Mouse (Mus musculus) MEL (cell line): ENCODE measurements around the gene Zfp810. TPM values are rescaled to one million over a fixed set of nuclear protein-coding genes. Genes with fewer than 3 reads are reported as not detected.

ENCODE experiments used
- DNase-seq: peaks from one replicate; pipeline ENCODE4 v3.0.0; 2011; ENCODE audit warnings: low read depth, low spot score
- H3K27ac ChIP-seq: 2 replicates; pipeline ENCODE4 v1.5.1; 2012; ENCODE audit warnings: low read depth, mild to moderate bottlenecking, control low read depth, low read length, moderate library complexity; ENCODE audit not compliant: control insufficient read depth
- H3K27me3 ChIP-seq, 2 experiments: fragments of 150-350 bp in 1 of 2; sonication (generic) in 1 of 2; 2 replicates each; pipeline ENCODE4 v1.6.1; 2012; ENCODE audit warnings: low read length in 2 of 2, mild to moderate bottlenecking in 2 of 2, improper control_type of control experiment in 1 of 2, moderate library complexity in 1 of 2; ENCODE audit not compliant: insufficient read depth in 2 of 2, control insufficient read depth in 1 of 2
- H3K36me3 ChIP-seq, 2 experiments: 2 replicates each; pipeline ENCODE4 v1.6.1; 2012 to 2014; ENCODE audit warnings: low read length in 2 of 2, improper control_type of control experiment in 1 of 2, inconsistent platforms in 1 of 2, mild to moderate bottlenecking in 1 of 2; ENCODE audit not compliant: insufficient read depth in 2 of 2, control insufficient read depth in 1 of 2
- H3K4me1 ChIP-seq, 2 experiments: fragments of 150-350 bp in 1 of 2; sonication (generic) in 1 of 2; 2 replicates each; pipeline ENCODE4 v1.6.1; 2012; ENCODE audit warnings: low read length in 2 of 2, improper control_type of control experiment in 1 of 2, mild to moderate bottlenecking in 1 of 2; ENCODE audit not compliant: insufficient read depth in 2 of 2, control insufficient read depth in 1 of 2
- H3K4me3 ChIP-seq, 2 experiments: fragments of 150-350 bp in 1 of 2; sonication (generic) in 1 of 2; 2 replicates each; pipeline ENCODE4 v1.5.1; 2012; ENCODE audit warnings: low read depth in 2 of 2, low read length in 2 of 2, mild to moderate bottlenecking in 2 of 2, moderate library complexity in 2 of 2, control low read depth in 1 of 2, improper control_type of control experiment in 1 of 2; ENCODE audit not compliant: control insufficient read depth in 1 of 2, insufficient read depth in 1 of 2
- H3K79me2 ChIP-seq: 2 replicates; pipeline ENCODE4 v1.6.1; 2012; ENCODE audit warnings: mild to moderate bottlenecking, low read length, moderate library complexity; ENCODE audit not compliant: control insufficient read depth, poor library complexity, insufficient read depth
- H3K9ac ChIP-seq: 2 replicates; pipeline ENCODE4 v1.6.1; 2012; ENCODE audit warnings: low read depth, mild to moderate bottlenecking, control low read depth, low read length, moderate library complexity; ENCODE audit not compliant: control insufficient read depth, poor library complexity, severe bottlenecking
- H3K9me3 ChIP-seq: fragments of 150-350 bp; sonication (generic); replicated peaks from 2 replicates; pipeline ENCODE4 v1.6.1; 2012; ENCODE audit warnings: mild to moderate bottlenecking, low read length, improper control_type of control experiment, moderate library complexity; ENCODE audit not compliant: insufficient read depth
- BHLHE40 ChIP-seq: IDR thresholded peaks from 2 replicates; pipeline ENCODE4 v1.6.1; 2012; ENCODE audit warnings: low read depth, mild to moderate bottlenecking, inconsistent platforms, low read length, improper control_type of control experiment, borderline replicate concordance
- CHD1 ChIP-seq: IDR thresholded peaks from 2 replicates; pipeline ENCODE4 v1.6.1; 2012; ENCODE audit warnings: low read depth, mild to moderate bottlenecking, inconsistent platforms, low read length, improper control_type of control experiment
- CHD2 ChIP-seq: IDR thresholded peaks from 2 replicates; pipeline ENCODE4 v1.6.1; 2011; ENCODE audit warnings: low read length, improper control_type of control experiment
- CTCF ChIP-seq, 3 experiments: IDR thresholded peaks in 2 of 3; conservative IDR thresholded peaks in 1 of 3; 2 replicates each; pipeline ENCODE4 v1.5.1; 2011 to 2012; ENCODE audit warnings: low read length in 3 of 3, low read depth in 2 of 3, mild to moderate bottlenecking in 2 of 3, improper control_type of control experiment in 1 of 3, inconsistent platforms in 1 of 3, mixed read lengths in 1 of 3, moderate library complexity in 1 of 3; ENCODE audit not compliant: control insufficient read depth in 1 of 3, insufficient read depth in 1 of 3, poor library complexity in 1 of 3, severe bottlenecking in 1 of 3
- E2F4 ChIP-seq: IDR thresholded peaks from 2 replicates; pipeline ENCODE4 v1.6.1; 2011; ENCODE audit warnings: low read depth, low read length, improper control_type of control experiment, borderline replicate concordance
- ELF1 ChIP-seq: IDR thresholded peaks from 2 replicates; pipeline ENCODE4 v1.6.1; 2014; ENCODE audit warnings: low read depth, mild to moderate bottlenecking, inconsistent platforms, low read length, improper control_type of control experiment, moderate library complexity
- EP300 ChIP-seq, 2 experiments: IDR thresholded peaks; 2 replicates each; pipeline ENCODE4 v1.6.1; 2011; ENCODE audit warnings: improper control_type of control experiment in 2 of 2, low read length in 2 of 2, low read depth in 1 of 2, mild to moderate bottlenecking in 1 of 2
- ETS1 ChIP-seq: IDR thresholded peaks from 2 replicates; pipeline ENCODE4 v1.6.1; 2012; ENCODE audit warnings: low read depth, mild to moderate bottlenecking, inconsistent platforms, low read length, improper control_type of control experiment, moderate library complexity
- GABPA ChIP-seq: IDR thresholded peaks from 2 replicates; pipeline ENCODE4 v1.6.1; 2012; ENCODE audit warnings: low read depth, mild to moderate bottlenecking, inconsistent platforms, low read length, improper control_type of control experiment, moderate library complexity
- GATA1 ChIP-seq: IDR thresholded peaks from 2 replicates; pipeline ENCODE4 v1.6.1; 2011; ENCODE audit warnings: low read depth, low read length, improper control_type of control experiment
- HCFC1 ChIP-seq: IDR thresholded peaks from 2 replicates; pipeline ENCODE4 v1.6.1; 2012; ENCODE audit warnings: low read depth, mild to moderate bottlenecking, inconsistent platforms, low read length, improper control_type of control experiment, moderate library complexity
- JUND ChIP-seq: IDR thresholded peaks from 2 replicates; pipeline ENCODE4 v1.6.1; 2011; ENCODE audit warnings: low read depth, mild to moderate bottlenecking, improper control_type of control experiment, low read length
- KAT2A ChIP-seq: conservative IDR thresholded peaks from 2 replicates; pipeline ENCODE4 v1.6.1; 2012; ENCODE audit warnings: low read depth, low read length, improper control_type of control experiment, inconsistent platforms
- MAFK ChIP-seq: IDR thresholded peaks from 2 replicates; pipeline ENCODE4 v1.6.1; 2011; ENCODE audit warnings: low read depth, mild to moderate bottlenecking, low read length, improper control_type of control experiment, borderline replicate concordance
- MAX ChIP-seq: IDR thresholded peaks from 2 replicates; pipeline ENCODE4 v1.6.1; 2011; ENCODE audit warnings: low read length, improper control_type of control experiment
- MAZ ChIP-seq: IDR thresholded peaks from 2 replicates; pipeline ENCODE4 v1.6.1; 2012; ENCODE audit warnings: low read depth, mild to moderate bottlenecking, inconsistent platforms, low read length, improper control_type of control experiment
- MEF2A ChIP-seq: IDR thresholded peaks from 2 replicates; pipeline ENCODE4 v1.6.1; 2014; ENCODE audit warnings: low read depth, mild to moderate bottlenecking, inconsistent platforms, low read length, improper control_type of control experiment; ENCODE audit not compliant: poor library complexity, insufficient replicate concordance, severe bottlenecking; ENCODE audit errors: extremely low read depth
- MXI1 ChIP-seq: IDR thresholded peaks from 2 replicates; pipeline ENCODE4 v1.6.1; 2011; ENCODE audit warnings: mild to moderate bottlenecking, low read depth, low read length, improper control_type of control experiment
- MYB ChIP-seq: IDR thresholded peaks from 2 replicates; pipeline ENCODE4 v1.6.1; 2011; ENCODE audit warnings: mild to moderate bottlenecking, low read depth, low read length, improper control_type of control experiment
- MYC ChIP-seq: IDR thresholded peaks from 2 replicates; pipeline ENCODE4 v1.6.1; 2011; ENCODE audit warnings: low read depth, mild to moderate bottlenecking, low read length, improper control_type of control experiment, moderate library complexity
- NELFE ChIP-seq: IDR thresholded peaks from 2 replicates; pipeline ENCODE4 v1.6.1; 2011; ENCODE audit warnings: low read depth, low read length, improper control_type of control experiment
- NRF1 ChIP-seq: IDR thresholded peaks from 2 replicates; pipeline ENCODE4 v1.6.1; 2014; ENCODE audit warnings: low read depth, mild to moderate bottlenecking, inconsistent platforms, low read length, improper control_type of control experiment, moderate library complexity; ENCODE audit not compliant: poor library complexity, insufficient read depth, severe bottlenecking
- POLR2A ChIP-seq, 2 experiments: IDR thresholded peaks; 2 replicates each; pipeline ENCODE4 v1.6.1; 2011 to 2012; ENCODE audit warnings: low read length in 2 of 2, mild to moderate bottlenecking in 2 of 2, control low read depth in 1 of 2, improper control_type of control experiment in 1 of 2, low read depth in 1 of 2, moderate library complexity in 1 of 2; ENCODE audit not compliant: control insufficient read depth in 1 of 2, insufficient read depth in 1 of 2, poor library complexity in 1 of 2
- POLR2AphosphoS2 ChIP-seq: IDR thresholded peaks from 2 replicates; pipeline ENCODE4 v1.6.1; 2011; ENCODE audit warnings: low read length, improper control_type of control experiment
- POLR2AphosphoS5 ChIP-seq: IDR thresholded peaks from 2 replicates; pipeline ENCODE4 v1.6.1; 2012; ENCODE audit warnings: low read depth, borderline replicate concordance, mild to moderate bottlenecking, inconsistent platforms, low read length, moderate library complexity, mixed read lengths
- RAD21 ChIP-seq: IDR thresholded peaks from 2 replicates; pipeline ENCODE4 v1.6.1; 2011; ENCODE audit warnings: mild to moderate bottlenecking, low read depth, low read length, improper control_type of control experiment
- RCOR1 ChIP-seq: IDR thresholded peaks from 2 replicates; pipeline ENCODE4 v1.6.1; 2012; ENCODE audit warnings: low read depth, mild to moderate bottlenecking, inconsistent platforms, low read length, improper control_type of control experiment
- SMC3 ChIP-seq: IDR thresholded peaks from 2 replicates; pipeline ENCODE4 v1.6.1; 2011; ENCODE audit warnings: low read depth, low read length, improper control_type of control experiment
- TAL1 ChIP-seq: IDR thresholded peaks from 2 replicates; pipeline ENCODE4 v1.6.1; 2012; ENCODE audit warnings: mild to moderate bottlenecking, inconsistent platforms, low read length, moderate library complexity, mixed read lengths
- TBP ChIP-seq: IDR thresholded peaks from 2 replicates; pipeline ENCODE4 v1.8.0; 2011; ENCODE audit warnings: low read depth, low read length, improper control_type of control experiment
- TCF12 ChIP-seq: IDR thresholded peaks from 2 replicates; pipeline ENCODE4 v1.6.1; 2014; ENCODE audit warnings: low read depth, mild to moderate bottlenecking, inconsistent platforms, low read length, improper control_type of control experiment, moderate library complexity
- UBTF ChIP-seq: IDR thresholded peaks from 2 replicates; pipeline ENCODE4 v1.6.1; 2012; ENCODE audit warnings: low read depth, mild to moderate bottlenecking, inconsistent platforms, low read length, improper control_type of control experiment, moderate library complexity, borderline replicate concordance; ENCODE audit not compliant: insufficient read depth
- USF1 ChIP-seq: IDR thresholded peaks from 2 replicates; pipeline ENCODE4 v1.6.1; 2014; ENCODE audit warnings: low read depth, mild to moderate bottlenecking, inconsistent platforms, low read length, improper control_type of control experiment, moderate library complexity
- USF2 ChIP-seq, 2 experiments: IDR thresholded peaks; 2 replicates each; pipeline ENCODE4 v1.6.1; 2011 to 2012; ENCODE audit warnings: improper control_type of control experiment in 2 of 2, low read length in 2 of 2, borderline replicate concordance in 1 of 2, inconsistent platforms in 1 of 2, low read depth in 1 of 2, mild to moderate bottlenecking in 1 of 2; ENCODE audit not compliant: insufficient read depth in 1 of 2
- ZC3H11A ChIP-seq: IDR thresholded peaks from 2 replicates; pipeline ENCODE4 v1.6.1; 2012; ENCODE audit warnings: low read depth, mild to moderate bottlenecking, inconsistent platforms, low read length, improper control_type of control experiment
- ZKSCAN1 ChIP-seq: IDR thresholded peaks from 2 replicates; pipeline ENCODE4 v1.6.1; 2012; ENCODE audit warnings: low read depth, mild to moderate bottlenecking, inconsistent platforms, low read length, improper control_type of control experiment, moderate library complexity
- ZMIZ1 ChIP-seq: IDR thresholded peaks from 2 replicates; pipeline ENCODE4 v1.6.1; 2012; ENCODE audit warnings: low read depth, mild to moderate bottlenecking, inconsistent platforms, low read length, improper control_type of control experiment, moderate library complexity
- ZNF384 ChIP-seq: IDR thresholded peaks from 2 replicates; pipeline ENCODE4 v1.6.1; 2012; ENCODE audit warnings: low read depth, mild to moderate bottlenecking, inconsistent platforms, low read length, improper control_type of control experiment
- polyA plus RNA-seq, 2 experiments: library from polyadenylated mRNA; stranded (reverse) in 1 of 2; unstranded in 1 of 2; fragments of >175 nt in 1 of 2; fragments of >200 nt in 1 of 2; gene quantifications; 2 replicates each; pipeline versions ENCODE4 v1.2.1 to v1.2.4; 2012; ENCODE audit warnings: low replicate concordance in 2 of 2, low read depth in 1 of 2; ENCODE audit not compliant: insufficient read length in 2 of 2, insufficient read depth in 1 of 2, missing spikeins in 1 of 2
- total RNA-seq: library from RNA; depleted of rRNA; stranded (reverse); fragments of 300-350 nt; gene quantifications from 2 replicates; pipeline ENCODE4 v1.2.3, GENCODE M21; 2012

Gene Zfp810
- total and polyA plus RNA-seq, 3 experiments, result 0.13 TPM; not detected in 2

- DNase-seq, result peak; percentile 91
- Histone ChIP-seq H3K27me3 (no peaks in the 10 kb centered on the region), H3K4me1 (peaks cover 29 to 30% of the 10 kb centered on the region in 2 experiments), H3K9me3 (no peaks in the 10 kb centered on the region), H3K27ac (peak overlapping the region; percentile 26), H3K9ac (no peak overlapping the region), H3K36me3 (peaks cover 10 to 39% of the 10 kb centered on the region in 2 experiments; a peak in 3 of 4 replicates), H3K79me2 (peaks cover 17% of the 10 kb centered on the region), H3K4me3 (peak overlapping the region in 1 of 2 experiments; percentile 10; a peak in 1 of 4 replicates)
- no peak for TF ChIP-seq CHD1
- no peak for TF ChIP-seq TAL1
- no peak for TF ChIP-seq NELFE
- TF ChIP-seq MAFK, result no peak
- no peak for TF ChIP-seq MAX
- TF ChIP-seq ZKSCAN1, result no peak
- TF ChIP-seq ZMIZ1, result no peak
- TF ChIP-seq ELF1, result peak; percentile 44
- TF ChIP-seq ZNF384, result peak; percentile 75
- no peak for TF ChIP-seq NRF1
- no peak for TF ChIP-seq JUND
- 0 out of 2 replicates have a peak, but pooled peaks have one; percentile 8 for TF ChIP-seq SMC3
- no peak for TF ChIP-seq BHLHE40
- no peak for TF ChIP-seq GABPA
- TF ChIP-seq POLR2AphosphoS5, result no peak
- TF ChIP-seq UBTF, result no peak
- no peak for TF ChIP-seq POLR2A (IDR thresholded peaks at IDR 0.05; ENCODE audit: control insufficient read depth in 1 of 2, insufficient read depth in 1 of 2, low read depth in 1 of 2, low read length in 2 of 2, poor library complexity in 1 of 2)
- no peak for TF ChIP-seq POLR2AphosphoS2
- TF ChIP-seq EP300 (IDR thresholded peaks at IDR 0.05; ENCODE audit: low read depth in 1 of 2, low read length in 2 of 2), result peak; percentile 55 to 75
- no peak for TF ChIP-seq CTCF (IDR thresholded peaks at IDR 0.05 in 2 of 3, conservative IDR thresholded peaks at IDR 0.05 in 1 of 3; ENCODE audit: control insufficient read depth in 1 of 3, insufficient read depth in 1 of 3, low read depth in 2 of 3, low read length in 3 of 3, poor library complexity in 1 of 3, severe bottlenecking in 1 of 3)
- TF ChIP-seq USF1, result no peak
- TF ChIP-seq HCFC1, result no peak
- peak; percentile 70 for TF ChIP-seq ETS1
- TF ChIP-seq USF2 (IDR thresholded peaks at IDR 0.05; ENCODE audit: borderline replicate concordance in 1 of 2, insufficient read depth in 1 of 2, low read depth in 1 of 2, low read length in 2 of 2), result no peak
- no peak for TF ChIP-seq ZC3H11A
- peak; percentile 81 for TF ChIP-seq RCOR1
- no peak for TF ChIP-seq MEF2A
- peak; percentile 65 for TF ChIP-seq MXI1
- no peak for TF ChIP-seq TBP
- TF ChIP-seq MAZ, result no peak
- no peak for TF ChIP-seq MYB
- no peak for TF ChIP-seq TCF12
- no peak for TF ChIP-seq MYC
- TF ChIP-seq KAT2A, result no peak
- no peak for TF ChIP-seq CHD2
- no peak for TF ChIP-seq E2F4
- TF ChIP-seq RAD21, result no peak
- TF ChIP-seq GATA1, result peak; percentile 43; the same call in 1 of the 2 replicates
Observed at GRCm38 (mm10) chr9:22261594-22261993, 45.9 kb downstream of the Zfp810 start.
